In genomic region chr8:71515043-71515442, GRCm38 (mm10) we compare ENCODE assay signal across 14 mouse cellular contexts. TPM values are rescaled to one million over a fixed set of nuclear protein-coding genes. Genes with fewer than 3 reads are reported as not detected.
"Had no signal": no experiment of that assay in that cellular context is flagged by ENCODE, and none has a peak within 500 bp of the region (broad histone marks: within the 10 kb centered on the region; RNA-seq: fewer than 3 reads in every experiment).

No protein-coding gene starts in this region.

- H3K4me3 ChIP-seq: kidney, embryonic 15.5 days; limb, embryonic 12.5 days; midbrain, embryonic 10.5 days; myocyte; neural tube, embryonic 15.5 days had no signal

- H3K4me1 ChIP-seq: limb, embryonic 12.5 days had no signal

- H3K36me3 ChIP-seq: kidney, embryonic 15.5 days; limb, embryonic 12.5 days; midbrain, embryonic 10.5 days; neural tube, embryonic 15.5 days had no signal

- H3K27ac ChIP-seq: kidney, embryonic 15.5 days; limb, embryonic 12.5 days; midbrain, embryonic 10.5 days; neural tube, embryonic 15.5 days had no signal

- H3K9me3 ChIP-seq: kidney, embryonic 15.5 days; limb, embryonic 12.5 days; midbrain, embryonic 10.5 days; neural tube, embryonic 15.5 days had no signal

- H3K4me2 ChIP-seq: kidney, embryonic 15.5 days; limb, embryonic 12.5 days; lung, embryonic 14.5 days; neural tube, embryonic 15.5 days had no signal

- DNase-seq: kidney, adult 18-20 months; kidney, postnatal 25 days; lung, embryonic 14.5 days; midbrain, embryonic 14.5 days; right cerebral cortex, adult 18-20 months; thymus, postnatal 4 days had no signal

- H3K9ac ChIP-seq: kidney, embryonic 15.5 days; limb, embryonic 12.5 days; lung, embryonic 14.5 days; neural tube, embryonic 15.5 days had no signal

RNA-seq across cellular contexts. Expression of gene Ccdc194, which starts 10.5 kb away (rescaled TPM):
- total RNA-seq: layer of hippocampus, postnatal 10 days; left cerebral cortex, postnatal 36 days; liver, adult 2 months had no signal
- polyA plus RNA-seq: liver, adult 2 months; midbrain, embryonic 14.5 days had no signal
